Mouse (Mus musculus) gastrocnemius, postnatal 10 days (tissue): Measurements from ENCODE around the gene Kdm5b. TPM values are rescaled to one million over a fixed set of nuclear protein-coding genes. Genes with fewer than 3 reads are reported as not detected.

Experiments used
- DNase-seq: peaks from one replicate; pipeline ENCODE4 v3.0.0; 2021; ENCODE audit warnings: mixed read lengths
- total RNA-seq, 2 experiments: library from RNA; stranded (reverse); gene quantifications; 2 replicates each; pipeline ENCODE4 v1.2.3; 2021

The Kdm5b gene
- total RNA-seq, 2 experiments from 2014 or later, result 22.7 to 29.6 TPM

GRCm38 (mm10) chr1:134646963-134647282, 87.0 kb downstream of the Kdm5b start:
- peak; percentile 25 for DNase-seq

- no peak for DNase-seq
Measured at GRCm38 (mm10) chr1:134647591-134647990, 87.6 kb downstream of the Kdm5b start.

- no peak for DNase-seq
Measured at GRCm38 (mm10) chr1:134650816-134651215, 90.8 kb downstream of the Kdm5b start.

- no peak for DNase-seq
Measured at GRCm38 (mm10) chr1:134651268-134651850, 91.4 kb downstream of the Kdm5b start.

- DNase-seq, result no peak
Measured at GRCm38 (mm10) chr1:134651851-134652398, 92.0 kb downstream of the Kdm5b start.

GRCm38 (mm10) chr1:134653603-134654257, 93.8 kb downstream of the Kdm5b start:
- no peak for DNase-seq

GRCm38 (mm10) chr1:134658841-134659240, 98.9 kb downstream of the Kdm5b start:
- DNase-seq, result no peak

- DNase-seq, result no peak
Measured at GRCm38 (mm10) chr1:134660163-134660562, 100.2 kb downstream of the Kdm5b start.

GRCm38 (mm10) chr1:134671234-134672070, 111.5 kb downstream of the Kdm5b start:
- no peak for DNase-seq

- DNase-seq, result no peak
Measured at GRCm38 (mm10) chr1:134674312-134674711, 114.3 kb downstream of the Kdm5b start.

GRCm38 (mm10) chr1:134679445-134679844, 119.5 kb downstream of the Kdm5b start:
- DNase-seq, result no peak

GRCm38 (mm10) chr1:134680617-134681016, 120.6 kb downstream of the Kdm5b start:
- DNase-seq, result no peak

GRCm38 (mm10) chr1:134682460-134682859, 122.5 kb downstream of the Kdm5b start:
- no peak for DNase-seq

Other genes starting within 250 kb of the Kdm5b start
- 10 to 100 TPM; 11.2 to 13.7 TPM for gene Ppfia4, start 227.2 kb upstream of the Kdm5b start, total RNA-seq
- gene Tmem183a, start 198.2 kb upstream of the Kdm5b start, total RNA-seq, result 10 to 100 TPM; 17.2 to 18.5 TPM
- not detected for gene 4933406M09Rik, start 174.2 kb upstream of the Kdm5b start, total RNA-seq
- 100 to 1,000 TPM; 108 to 116 TPM for gene Cyb5r1, start 154.6 kb upstream of the Kdm5b start, total RNA-seq
- 100 to 1,000 TPM; 108 to 117 TPM for gene Adipor1, start 144.8 kb upstream of the Kdm5b start, total RNA-seq
- gene Klhl12, start 104.6 kb upstream of the Kdm5b start, total RNA-seq, result 10 to 100 TPM; 10.1 to 10.7 TPM
- 1 to 10 TPM; 7.2 to 9.4 TPM for gene Rabif, start 65.5 kb upstream of the Kdm5b start, total RNA-seq
- gene Mgat4e, start 10.5 kb upstream of the Kdm5b start, total RNA-seq, result not detected
- gene Syt2, start 86.5 kb downstream of the Kdm5b start, total RNA-seq, result under 1 TPM; 0.07 to 0.28 TPM